Comparison of ENCODE assay signal across 8 mouse cellular contexts in genomic region chr4:136425000-136425288, GRCm38 (mm10). TPM values are rescaled to one million over a fixed set of nuclear protein-coding genes. Genes with fewer than 3 reads are reported as not detected.
DNase-seq lines count a peak whose midpoint lies in the region; ATAC-seq and TF ChIP-seq lines count a peak whose summit lies in the region.
"Had no signal": no experiment of that assay in that cellular context is flagged by ENCODE, and none has a peak within 500 bp of the region (broad histone marks: within the 10 kb centered on the region; RNA-seq: fewer than 3 reads in every experiment).

No protein-coding gene starts in this region.

- no peak overlapping the region for H3K4me3 ChIP-seq in thymus, adult 2 months (ENCODE audit: control insufficient read depth, insufficient read depth, low read length)
- H3K4me3 ChIP-seq in cortical plate, adult 2 months (ENCODE audit: insufficient read depth, low read length): peak overlapping the region; percentile 2
- peak overlapping the region; percentile 41 for H3K4me3 ChIP-seq in hindbrain, embryonic 14.5 days (replicated peaks; ENCODE audit: low read length)
- peak overlapping the region; percentile 40 for H3K4me3 ChIP-seq in liver, embryonic 15.5 days (replicated peaks)

- H3K9me3 ChIP-seq in hindbrain, embryonic 14.5 days (ENCODE audit: control insufficient read depth, low read length): no peaks in the 10 kb centered on the region
- no peaks in the 10 kb centered on the region for H3K9me3 ChIP-seq in liver, embryonic 15.5 days (replicated peaks)

- no peaks in the 10 kb centered on the region for H3K36me3 ChIP-seq in thymus, adult 2 months (ENCODE audit: control insufficient read depth, insufficient read depth, low read length)
- no peaks in the 10 kb centered on the region for H3K36me3 ChIP-seq in hindbrain, embryonic 14.5 days (replicated peaks; ENCODE audit: control insufficient read depth, insufficient read depth)
- H3K36me3 ChIP-seq in liver, embryonic 15.5 days (replicated peaks): no peaks in the 10 kb centered on the region
- no peaks in the 10 kb centered on the region for H3K36me3 ChIP-seq in splenic B cell, adult 2 months (ENCODE audit: control insufficient read depth, insufficient read depth, low read length, poor library complexity, severe bottlenecking)

- peak overlapping the region; percentile 48; the same call in 1 of the 2 replicates for H3K9ac ChIP-seq in hindbrain, embryonic 14.5 days
- no peak overlapping the region for H3K9ac ChIP-seq in liver, embryonic 15.5 days

- no peak for TF ChIP-seq POLR2A in thymus, adult 2 months (IDR thresholded peaks at IDR 0.05; ENCODE audit: control insufficient read depth, extremely low read depth, insufficient read depth, low read length, poor library complexity)
- TF ChIP-seq POLR2A in cortical plate, adult 2 months (IDR thresholded peaks at IDR 0.05; ENCODE audit: extremely low read depth, insufficient read depth, low read length): no peak

- DNase-seq in thymus, adult 2 months: peak; percentile 37
- DNase-seq in thymus, adult 18-20 months: no peak
- no peak for DNase-seq in hindbrain, embryonic 14.5 days (ENCODE audit: low spot score)
- peak; percentile 26 for DNase-seq in splenic B cell, adult 2 months (ENCODE audit: low read depth, low spot score)
- DNase-seq in layer of hippocampus, adult 9-10 months (ENCODE audit: low spot score): no peak

- WGBS in thymus, adult 2 months: 6% methylated on average over 15 of the region's 15 CpGs
- 5% methylated on average over 15 of the region's 15 CpGs for WGBS in hindbrain, embryonic 14.5 days
- 2% methylated on average over 15 of the region's 15 CpGs for WGBS in liver, embryonic 15.5 days (ENCODE audit: insufficient replicate concordance)

- peak overlapping the region; percentile 76 for H3K4me2 ChIP-seq in hindbrain, embryonic 14.5 days (replicated peaks)
- H3K4me2 ChIP-seq in liver, embryonic 15.5 days: peak overlapping the region; percentile 67

- peaks cover 6% of the 10 kb centered on the region for H3K4me1 ChIP-seq in thymus, adult 2 months (replicated peaks; ENCODE audit: control insufficient read depth, insufficient read depth, low read length)
- H3K4me1 ChIP-seq in cortical plate, adult 2 months (ENCODE audit: control insufficient read depth, insufficient read depth, low read length): no peaks in the 10 kb centered on the region
- peaks cover 9% of the 10 kb centered on the region for H3K4me1 ChIP-seq in hindbrain, embryonic 14.5 days (replicated peaks; ENCODE audit: control insufficient read depth, insufficient read depth, low read length)
- H3K4me1 ChIP-seq in liver, embryonic 15.5 days (replicated peaks): peaks cover 10% of the 10 kb centered on the region

- no peak for ATAC-seq in hindbrain, embryonic 14.5 days (ENCODE audit: low FRiP score)
- no peak for ATAC-seq in liver, embryonic 15.5 days (ENCODE audit: insufficient read depth)

- no peak overlapping the region for H3K27ac ChIP-seq in thymus, adult 2 months (ENCODE audit: control insufficient read depth, insufficient read depth, low read length)
- no peak overlapping the region for H3K27ac ChIP-seq in cortical plate, adult 2 months (ENCODE audit: insufficient read depth, low read length)
- H3K27ac ChIP-seq in hindbrain, embryonic 14.5 days: no peak overlapping the region
- H3K27ac ChIP-seq in liver, embryonic 15.5 days (replicated peaks): no peak overlapping the region

- peak; percentile 60; the same call in 1 of the 2 replicates for TF ChIP-seq CTCF in thymus, adult 2 months (IDR thresholded peaks at IDR 0.05; ENCODE audit: borderline replicate concordance, control insufficient read depth, extremely low read depth, insufficient read depth, low read length, poor library complexity)
- TF ChIP-seq CTCF in cortical plate, adult 2 months (IDR thresholded peaks at IDR 0.05; ENCODE audit: extremely low read depth, insufficient read depth, low read length): no peak

- peaks cover 9% of the 10 kb centered on the region; the same call in 1 of the 2 replicates for H3K27me3 ChIP-seq in thymus, adult 2 months (ENCODE audit: control insufficient read depth, insufficient read depth, low read length)
- peaks cover 38% of the 10 kb centered on the region for H3K27me3 ChIP-seq in hindbrain, embryonic 14.5 days (ENCODE audit: control insufficient read depth, insufficient read depth, low read length)
- peaks cover 62% of the 10 kb centered on the region for H3K27me3 ChIP-seq in liver, embryonic 15.5 days
- H3K27me3 ChIP-seq in splenic B cell, adult 2 months (ENCODE audit: control insufficient read depth, insufficient read depth, low read length, poor library complexity, severe bottlenecking): no peaks in the 10 kb centered on the region

RNA-seq across cellular contexts. Expression of gene Htr1d, which starts 1.6 kb away (rescaled TPM):
- 0.24 and 0.57 TPM in 2 replicates for polyA plus RNA-seq in thymus, adult 2 months (2012; rRNA removed)
- polyA plus RNA-seq in cortical plate, adult 2 months (2012; rRNA removed): 0.19 and 0.81 TPM in 2 replicates
- 1.9 and 2.1 TPM in 2 replicates for polyA plus RNA-seq in hindbrain, embryonic 14.5 days (2014; fragmentation: Nextera tagmentation; extraction: Ambion mirVana)
- not detected in 2 replicates for polyA plus RNA-seq in liver, embryonic 15.5 days (2015; fragmentation: Nextera tagmentation; extraction: Ambion mirVana)
- polyA plus RNA-seq: erythroblast, embryonic 14.5 days had no signal

RNA-seq across cellular contexts. Expression of gene 6030445D17Rik, which starts 37.1 kb away (rescaled TPM):
- 0.14 and 0.19 TPM in 2 replicates for polyA plus RNA-seq in thymus, adult 2 months (2012; rRNA removed)
- polyA plus RNA-seq in cortical plate, adult 2 months (2012; rRNA removed): 0.35 and 0.49 TPM in 2 replicates
- polyA plus RNA-seq in hindbrain, embryonic 14.5 days (2014; fragmentation: Nextera tagmentation; extraction: Ambion mirVana): 0.20 and 0.32 TPM in 2 replicates
- 0.08 and 0.10 TPM in 2 replicates for polyA plus RNA-seq in liver, embryonic 15.5 days (2015; fragmentation: Nextera tagmentation; extraction: Ambion mirVana)
- polyA plus RNA-seq: erythroblast, embryonic 14.5 days had no signal

RNA-seq across cellular contexts. Expression of gene Luzp1, which starts 44.6 kb away (rescaled TPM):
- polyA plus RNA-seq in thymus, adult 2 months (2012; rRNA removed): 4.1 and 5.0 TPM in 2 replicates
- 29.5 and 29.6 TPM in 2 replicates for polyA plus RNA-seq in cortical plate, adult 2 months (2012; rRNA removed)
- polyA plus RNA-seq in hindbrain, embryonic 14.5 days (2014; fragmentation: Nextera tagmentation; extraction: Ambion mirVana): 48.6 and 56.8 TPM in 2 replicates
- polyA plus RNA-seq in liver, embryonic 15.5 days (2015; fragmentation: Nextera tagmentation; extraction: Ambion mirVana): 10.9 and 12.8 TPM in 2 replicates

Comparison
In these comparisons a context has a peak if more than half of its experiments do, and no peak if none do; other contexts are left out.
1. DNase-seq: peak in thymus, adult 2 months (single experiment) and splenic B cell, adult 2 months (single experiment); none in thymus, adult 18-20 months (0 of 2), hindbrain, embryonic 14.5 days (single experiment) and layer of hippocampus, adult 9-10 months (single experiment).